Mouse (Mus musculus): ENCODE measurements around the gene Thap3. TPM values are rescaled to one million over a fixed set of nuclear protein-coding genes. Genes with fewer than 3 reads are reported as not detected.

The Thap3 gene
- total and polyA plus RNA-seq, 3 experiments, result 11.0 to 27.6 (median 12.8) TPM

DNA sequence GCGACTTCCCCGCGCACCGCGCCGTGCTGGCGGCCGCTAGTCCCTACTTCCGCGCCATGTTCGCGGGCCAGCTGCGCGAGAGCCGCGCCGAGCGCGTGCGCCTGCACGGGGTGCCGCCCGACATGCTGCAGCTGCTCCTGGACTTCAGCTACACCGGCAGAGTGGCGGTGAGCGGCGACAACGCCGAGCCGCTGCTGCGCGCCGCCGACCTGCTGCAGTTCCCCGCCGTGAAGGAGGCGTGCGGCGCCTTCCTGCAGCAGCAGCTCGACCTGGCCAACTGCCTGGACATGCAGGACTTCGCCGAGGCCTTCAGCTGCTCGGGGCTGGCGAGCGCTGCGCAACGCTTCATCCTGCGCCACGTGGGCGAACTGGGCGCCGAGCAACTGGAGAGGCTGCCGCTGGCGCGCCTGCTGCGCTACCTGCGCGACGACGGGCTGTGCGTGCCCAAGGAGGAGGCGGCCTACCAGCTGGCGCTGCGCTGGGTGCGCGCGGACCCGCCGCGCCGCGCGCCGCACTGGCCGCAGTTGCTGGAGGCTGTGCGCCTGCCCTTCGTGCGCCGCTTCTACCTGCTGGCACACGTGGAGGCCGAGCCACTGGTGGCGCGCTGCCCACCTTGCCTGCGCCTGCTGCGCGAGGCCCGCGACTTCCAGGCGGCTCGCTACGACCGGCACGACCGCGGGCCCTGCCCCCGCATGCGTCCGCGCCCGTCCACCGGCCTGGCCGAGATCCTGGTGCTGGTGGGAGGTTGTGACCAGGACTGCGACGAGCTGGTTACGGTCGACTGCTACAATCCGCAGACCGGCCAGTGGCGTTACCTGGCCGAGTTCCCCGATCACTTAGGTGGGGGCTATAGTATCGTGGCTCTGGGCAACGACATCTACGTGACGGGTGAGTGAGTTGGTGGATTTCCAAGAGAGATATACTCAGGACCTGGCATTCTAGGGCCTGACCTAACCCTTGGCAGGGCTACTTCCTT, 20.6 kb upstream of the Thap3 start:
- H3K9ac ChIP-seq (ENCODE audit: insufficient read depth, low read depth), result peak overlapping the region; percentile 47
- TF ChIP-seq CHD2 (IDR thresholded peaks at IDR 0.05; ENCODE audit: low read length) (0 out of 2 replicates have a peak, but pooled peaks have one; percentile 20), NRF1 (IDR thresholded peaks at IDR 0.05; ENCODE audit: low read depth, low read length) (peak; percentile 78), ZMIZ1 (IDR thresholded peaks at IDR 0.05; ENCODE audit: low read depth, low read length) (no peak; the same call in 1 of the 2 replicates), ZC3H11A (IDR thresholded peaks at IDR 0.05; ENCODE audit: low read depth, low read length) (no peak), ELF1 (IDR thresholded peaks at IDR 0.05; ENCODE audit: low read depth, low read length) (no peak), ETS1 (conservative IDR thresholded peaks at IDR 0.05; ENCODE audit: low read depth, low read length) (no peak), BHLHE40 (IDR thresholded peaks at IDR 0.05; ENCODE audit: low read depth, low read length) (peak; percentile 10), MAX (IDR thresholded peaks at IDR 0.05; ENCODE audit: low read length) (peak; percentile 43; the same call in 1 of the 2 replicates), UBTF (IDR thresholded peaks at IDR 0.05; ENCODE audit: low read depth, low read length) (peak; percentile 92), MXI1 (IDR thresholded peaks at IDR 0.05; ENCODE audit: low read depth, low read length) (peak; percentile 84)
- DNase-seq (ENCODE audit: extremely low read depth), result no peak
- H3K27ac ChIP-seq (ENCODE audit: insufficient read depth, low read depth), result peak overlapping the region; percentile 19; the same call in 1 of the 2 replicates
- peak overlapping the region; percentile 86 for H3K4me2 ChIP-seq (ENCODE audit: insufficient read depth, low read depth, poor library complexity, severe bottlenecking)
- dilution Hi-C loops (cut with MboI; ENCODE audit: extremely low pct_ligation_motif_present, extremely low pct_unique_long_range_greater_than_20kb, low sequenced_read_pairs), result no loop called here
- H3K79me2 ChIP-seq (replicated peaks; ENCODE audit: control insufficient read depth, extremely low read depth, insufficient read depth, poor library complexity, severe bottlenecking), result peaks cover 2% of the 10 kb centered on the region; the same call in 1 of the 2 replicates
- H3K27me3 ChIP-seq (replicated peaks), result peaks cover 18% of the 10 kb centered on the region
- H3K9me3 ChIP-seq (replicated peaks; ENCODE audit: low read length), result no peaks in the 10 kb centered on the region
- peak overlapping the region; percentile 68 to 92 (median 86) for H3K4me3 ChIP-seq (replicated peaks in 1 of 3; ENCODE audit: low read depth in 2 of 3, low read length in 2 of 3, poor library complexity in 1 of 3)
- peaks cover 12 to 36% of the 10 kb centered on the region in 2 experiments for H3K4me1 ChIP-seq (ENCODE audit: control insufficient read depth in 1 of 2, insufficient read depth in 2 of 2)
- H3K36me3 ChIP-seq (replicated peaks in 1 of 2; ENCODE audit: control insufficient read depth in 1 of 2, insufficient read depth in 1 of 2, low read length in 1 of 2), result peaks cover 13 to 29% of the 10 kb centered on the region in 2 experiments
- in situ Hi-C loops (cut with MboI; ENCODE audit: low pct_ligation_motif_present, low pct_unique_long_range_greater_than_20kb, low sequenced_read_pairs), result no loop called here

GRCm38 (mm10) chr4:152008622-152009075, 19.9 kb upstream of the Thap3 start, which contains the start of gene Klhl21:
TSS of gene Klhl21 (plus strand) at chr4:152008803.
- dilution Hi-C loops (cut with MboI; ENCODE audit: extremely low pct_ligation_motif_present, extremely low pct_unique_long_range_greater_than_20kb, low sequenced_read_pairs), result no loop called here
- TF ChIP-seq MEF2A (IDR thresholded peaks at IDR 0.05; ENCODE audit: borderline replicate concordance, low read depth, low read length) (peak; percentile 68), BHLHE40 (IDR thresholded peaks at IDR 0.05; ENCODE audit: low read depth, low read length) (no peak; the same call in 1 of the 2 replicates), MXI1 (IDR thresholded peaks at IDR 0.05; ENCODE audit: low read depth, low read length) (no peak), RCOR1 (conservative IDR thresholded peaks at IDR 0.05; ENCODE audit: low read depth, low read length) (no peak; the same call in 1 of the 2 replicates), MAZ (IDR thresholded peaks at IDR 0.05; ENCODE audit: low read depth, low read length) (peak; percentile 86; the same call in 1 of the 2 replicates), USF2 (conservative IDR thresholded peaks at IDR 0.05; ENCODE audit: low read depth, low read length) (no peak), MAFK (IDR thresholded peaks at IDR 0.05; ENCODE audit: insufficient replicate concordance, low read length) (no peak), PAX5 (IDR thresholded peaks at IDR 0.05; ENCODE audit: low read length) (no peak), ETS1 (conservative IDR thresholded peaks at IDR 0.05; ENCODE audit: low read depth, low read length) (peak; percentile 49; the same call in 1 of the 2 replicates), HCFC1 (IDR thresholded peaks at IDR 0.05; ENCODE audit: low read depth, low read length) (peak; percentile 60; the same call in 1 of the 2 replicates), UBTF (IDR thresholded peaks at IDR 0.05; ENCODE audit: low read depth, low read length) (no peak), KAT2A (IDR thresholded peaks at IDR 0.05; ENCODE audit: insufficient replicate concordance, low read length) (no peak), ZKSCAN1 (IDR thresholded peaks at IDR 0.05; ENCODE audit: borderline replicate concordance, low read depth, low read length) (no peak), EP300 (IDR thresholded peaks at IDR 0.05; ENCODE audit: low read length) (peak; percentile 16; the same call in 1 of the 2 replicates), TCF12 (IDR thresholded peaks at IDR 0.05; ENCODE audit: low read depth, low read length) (peak; percentile 84), SMC3 (IDR thresholded peaks at IDR 0.05; ENCODE audit: low read depth, low read length) (no peak), CHD2 (IDR thresholded peaks at IDR 0.05; ENCODE audit: low read length) (no peak), USF1 (IDR thresholded peaks at IDR 0.05; ENCODE audit: low read depth, low read length) (no peak; the same call in 1 of the 2 replicates), POLR2A (IDR thresholded peaks at IDR 0.05; ENCODE audit: low read depth, low read length) (peak; percentile 97), JUND (conservative IDR thresholded peaks at IDR 0.05; ENCODE audit: low read depth, low read length) (no peak), CHD1 (IDR thresholded peaks at IDR 0.05; ENCODE audit: low read depth, low read length) (no peak), CTCF (conservative IDR thresholded peaks at IDR 0.05 in 1 of 2, IDR thresholded peaks at IDR 0.05 in 1 of 2; ENCODE audit: low read depth in 2 of 2, low read length in 2 of 2) (no peak), NRF1 (IDR thresholded peaks at IDR 0.05; ENCODE audit: low read depth, low read length) (no peak), POLR2AphosphoS2 (IDR thresholded peaks at IDR 0.05; ENCODE audit: low read depth, low read length) (peak; percentile 75; the same call in 1 of the 2 replicates)

More at GRCm38 (mm10) chr4:152008622-152009075, 19.9 kb upstream of the Thap3 start, which contains the start of gene Klhl21:
- peak within 1 kb of the TSS; percentile 86 for H3K4me2 ChIP-seq (ENCODE audit: insufficient read depth, low read depth, poor library complexity, severe bottlenecking)
- no peaks in the 10 kb centered on the region for H3K9me3 ChIP-seq (replicated peaks; ENCODE audit: low read length)
- H3K4me1 ChIP-seq (ENCODE audit: control insufficient read depth in 1 of 2, insufficient read depth in 2 of 2), result peaks cover 12 to 36% of the 10 kb centered on the region in 2 experiments
- DNase-seq (ENCODE audit: extremely low read depth), result peak; percentile 93
- H3K36me3 ChIP-seq (replicated peaks in 1 of 2; ENCODE audit: control insufficient read depth in 1 of 2, insufficient read depth in 1 of 2, low read length in 1 of 2), result peaks cover 9 to 21% of the 10 kb centered on the region in 2 experiments
- peaks cover 2% of the 10 kb centered on the region; the same call in 1 of the 2 replicates for H3K79me2 ChIP-seq (replicated peaks; ENCODE audit: control insufficient read depth, extremely low read depth, insufficient read depth, poor library complexity, severe bottlenecking)
- peak within 1 kb of the TSS; percentile 68 to 92 (median 86) for H3K4me3 ChIP-seq (replicated peaks in 1 of 3; ENCODE audit: low read depth in 2 of 3, low read length in 2 of 3, poor library complexity in 1 of 3)
- peak within 1 kb of the TSS; percentile 47 for H3K9ac ChIP-seq (ENCODE audit: insufficient read depth, low read depth)
- in situ Hi-C loops (cut with MboI; ENCODE audit: low pct_ligation_motif_present, low pct_unique_long_range_greater_than_20kb, low sequenced_read_pairs), result no loop called here
- peaks cover 18% of the 10 kb centered on the region for H3K27me3 ChIP-seq (replicated peaks)
- peak within 1 kb of the TSS; percentile 19; the same call in 1 of the 2 replicates for H3K27ac ChIP-seq (ENCODE audit: insufficient read depth, low read depth)

Measured in CH12.LX (cell line).